Mouse (Mus musculus): ENCODE results near the gene Mns1.
A peak's percentile ranks its signal among the peaks of the same experiment; 100 is the strongest.

Gene Mns1

GRCm38 (mm10) chr9:72468616-72469015 is 30.8 kb downstream of the Mns1 start:
- DNase-seq (ENCODE audit: low spot score in 2 of 2): no peak

GRCm38 (mm10) chr9:72469851-72470250 is 32.0 kb downstream of the Mns1 start:
- DNase-seq (ENCODE audit: low spot score in 2 of 2): no peak

GRCm38 (mm10) chr9:72475511-72475910 is 37.7 kb downstream of the Mns1 start:
- DNase-seq (ENCODE audit: low spot score in 2 of 2): no peak

- no peak for DNase-seq (ENCODE audit: low spot score in 2 of 2)
Measured at GRCm38 (mm10) chr9:72477306-72477705, 39.5 kb downstream of the Mns1 start.

- DNase-seq (ENCODE audit: low spot score in 2 of 2): no peak
Measured at GRCm38 (mm10) chr9:72479276-72479675, 41.5 kb downstream of the Mns1 start.

- DNase-seq (ENCODE audit: low spot score in 2 of 2): no peak
Measured at GRCm38 (mm10) chr9:72488523-72488922, 50.7 kb downstream of the Mns1 start.

GRCm38 (mm10) chr9:72489131-72489530 is 51.3 kb downstream of the Mns1 start:
- DNase-seq (ENCODE audit: low spot score in 2 of 2): no peak

- peak; percentile 83 to 90 for DNase-seq (ENCODE audit: low spot score in 2 of 2)
Measured at GRCm38 (mm10) chr9:72491559-72492193, 53.9 kb downstream of the Mns1 start.

- no peak for DNase-seq (ENCODE audit: low spot score in 2 of 2)
Measured at GRCm38 (mm10) chr9:72492194-72492565, 54.4 kb downstream of the Mns1 start, which contains the start of gene Tex9. TSS of gene Tex9 (minus strand) at chr9:72492212.

- DNase-seq (ENCODE audit: low spot score in 2 of 2): no peak
Measured at GRCm38 (mm10) chr9:72493465-72493864, 55.7 kb downstream of the Mns1 start.

GRCm38 (mm10) chr9:72493984-72494685 is 56.3 kb downstream of the Mns1 start:
- no peak for DNase-seq (ENCODE audit: low spot score in 2 of 2)

- no peak for DNase-seq (ENCODE audit: low spot score in 2 of 2)
Measured at GRCm38 (mm10) chr9:72496691-72497090, 58.9 kb downstream of the Mns1 start.

- DNase-seq (ENCODE audit: low spot score in 2 of 2): no peak
Measured at GRCm38 (mm10) chr9:72497171-72497570, 59.4 kb downstream of the Mns1 start.
